Mouse (Mus musculus): ENCODE data around the gene Mcrs1. TPM values are rescaled to one million over a fixed set of nuclear protein-coding genes. Genes with fewer than 3 reads are reported as not detected.

The Mcrs1 gene
- polyA plus RNA-seq (2016; fragmentation: Nextera tagmentation; extraction: Ambion mirVana) = 180 and 190 TPM in 2 replicates

GRCm38 (mm10) chr15:99251626-99252380 lies at the start of gene Mcrs1:
Mcrs1 (minus strand) TSS chr15:99251961.
- H3K36me3 ChIP-seq = peaks cover 34% of the 10 kb centered on the region
- peaks cover 21% of the 10 kb centered on the region for H3K4me1 ChIP-seq
- peak within 1 kb of the TSS; percentile 68 for H3K4me3 ChIP-seq
- WGBS = under 1% methylated on average over 52 of the region's 52 CpGs
- peak within 1 kb of the TSS; percentile 93 for H3K27ac ChIP-seq
- DNase-seq (ENCODE audit: low spot score) = peak; percentile 94
- H3K9me3 ChIP-seq (replicated peaks) = no peaks in the 10 kb centered on the region
- H3K27me3 ChIP-seq (ENCODE audit: low read depth, poor library complexity, severe bottlenecking) = no peaks in the 10 kb centered on the region

GRCm38 (mm10) chr15:99296213-99296612 lies 44.5 kb upstream of the Mcrs1 start:
- Histone ChIP-seq H3K36me3 (peaks cover 17% of the 10 kb centered on the region; the same call in 1 of the 2 replicates), H3K9me3 (replicated peaks) (no peaks in the 10 kb centered on the region), H3K4me1 (peaks cover 18% of the 10 kb centered on the region), H3K4me3 (peak overlapping the region; percentile 70), H3K27ac (0 out of 2 replicates have a peak overlapping the region, but pooled peaks have one; percentile 93), H3K27me3 (ENCODE audit: low read depth, poor library complexity, severe bottlenecking) (no peaks in the 10 kb centered on the region)
- 45% methylated on average over 5 of the region's 5 CpGs for WGBS
- no peak for DNase-seq (ENCODE audit: low spot score)

GRCm38 (mm10) chr15:99295484-99295981 lies 43.8 kb upstream of the Mcrs1 start, which contains the start of gene Fam186b:
Fam186b (minus strand) TSS chr15:99295888.
- 1% methylated on average over 16 of the region's 17 CpGs for WGBS
- peak; percentile 60 for DNase-seq (ENCODE audit: low spot score)

GRCm38 (mm10) chr15:99294813-99295374 lies 43.1 kb upstream of the Mcrs1 start, which contains the start of gene Prpf40b:
Prpf40b (plus strand) TSS chr15:99295087.
- no peaks in the 10 kb centered on the region for H3K9me3 ChIP-seq (replicated peaks)
- H3K36me3 ChIP-seq = peaks cover 6% of the 10 kb centered on the region; the same call in 1 of the 2 replicates
- H3K27me3 ChIP-seq (ENCODE audit: low read depth, poor library complexity, severe bottlenecking) = no peaks in the 10 kb centered on the region
- H3K27ac ChIP-seq = peak within 1 kb of the TSS; percentile 93
- DNase-seq (ENCODE audit: low spot score) = peak; percentile 94
- WGBS = under 1% methylated on average over 64 of the region's 64 CpGs
- H3K4me3 ChIP-seq = peak within 1 kb of the TSS; percentile 70
- H3K4me1 ChIP-seq = peaks cover 18% of the 10 kb centered on the region

More at GRCm38 (mm10) chr15:99295484-99295981, 43.8 kb upstream of the Mcrs1 start, which contains the start of gene Fam186b:
- H3K4me1 ChIP-seq = peaks cover 18% of the 10 kb centered on the region
- peak within 1 kb of the TSS; percentile 93 for H3K27ac ChIP-seq
- peak within 1 kb of the TSS; percentile 70 for H3K4me3 ChIP-seq
- H3K27me3 ChIP-seq (ENCODE audit: low read depth, poor library complexity, severe bottlenecking) = no peaks in the 10 kb centered on the region
- H3K9me3 ChIP-seq (replicated peaks) = no peaks in the 10 kb centered on the region
- peaks cover 13% of the 10 kb centered on the region; the same call in 1 of the 2 replicates for H3K36me3 ChIP-seq

- Histone ChIP-seq H3K27ac (peak overlapping the region; percentile 93), H3K36me3 (peaks cover 2% of the 10 kb centered on the region; the same call in 1 of the 2 replicates), H3K9me3 (replicated peaks) (no peaks in the 10 kb centered on the region), H3K4me3 (peak overlapping the region; percentile 70), H3K27me3 (ENCODE audit: low read depth, poor library complexity, severe bottlenecking) (no peaks in the 10 kb centered on the region), H3K4me1 (peaks cover 18% of the 10 kb centered on the region)
- WGBS = 36% methylated on average over 16 of the region's 16 CpGs
- DNase-seq (ENCODE audit: low spot score) = no peak
Measured at GRCm38 (mm10) chr15:99294287-99294686, 42.5 kb upstream of the Mcrs1 start.

- DNase-seq (ENCODE audit: low spot score) = no peak
- peaks cover 8% of the 10 kb centered on the region for H3K4me1 ChIP-seq
- no peak overlapping the region for H3K4me3 ChIP-seq
- H3K9me3 ChIP-seq (replicated peaks) = no peaks in the 10 kb centered on the region
- no peaks in the 10 kb centered on the region for H3K36me3 ChIP-seq
- no peak overlapping the region for H3K27ac ChIP-seq
- 90% methylated on average over 11 of the region's 11 CpGs for WGBS
- H3K27me3 ChIP-seq (ENCODE audit: low read depth, poor library complexity, severe bottlenecking) = no peaks in the 10 kb centered on the region
Measured at GRCm38 (mm10) chr15:99290586-99290985, 38.8 kb upstream of the Mcrs1 start.

- no peak for DNase-seq (ENCODE audit: low spot score)
- WGBS = 49% methylated on average over 8 of the region's 8 CpGs
- no peaks in the 10 kb centered on the region for H3K36me3 ChIP-seq
- no peak overlapping the region for H3K27ac ChIP-seq
- no peak overlapping the region for H3K4me3 ChIP-seq
- 0 out of 2 replicates have a peak, but pooled peaks cover 3% of the 10 kb centered on the region for H3K27me3 ChIP-seq (ENCODE audit: low read depth, poor library complexity, severe bottlenecking)
- H3K9me3 ChIP-seq (replicated peaks) = no peaks in the 10 kb centered on the region
- H3K4me1 ChIP-seq = peaks cover 10% of the 10 kb centered on the region; the same call in 1 of the 2 replicates
Measured at GRCm38 (mm10) chr15:99285189-99285535, 33.4 kb upstream of the Mcrs1 start.

GRCm38 (mm10) chr15:99284527-99285188 lies 32.9 kb upstream of the Mcrs1 start:
- Histone ChIP-seq H3K27ac (no peak overlapping the region), H3K9me3 (replicated peaks) (no peaks in the 10 kb centered on the region), H3K4me1 (peaks cover 10% of the 10 kb centered on the region; the same call in 1 of the 2 replicates), H3K27me3 (ENCODE audit: low read depth, poor library complexity, severe bottlenecking) (0 out of 2 replicates have a peak, but pooled peaks cover 3% of the 10 kb centered on the region), H3K36me3 (no peaks in the 10 kb centered on the region), H3K4me3 (no peak overlapping the region)
- WGBS = 38% methylated on average over 14 of the region's 14 CpGs
- DNase-seq (ENCODE audit: low spot score) = no peak

GRCm38 (mm10) chr15:99283456-99283855 lies 31.7 kb upstream of the Mcrs1 start:
- WGBS = 68% methylated on average over 10 of the region's 10 CpGs
- Histone ChIP-seq H3K4me3 (no peak overlapping the region), H3K27me3 (ENCODE audit: low read depth, poor library complexity, severe bottlenecking) (0 out of 2 replicates have a peak, but pooled peaks cover 3% of the 10 kb centered on the region), H3K27ac (no peak overlapping the region), H3K4me1 (peaks cover 10% of the 10 kb centered on the region; the same call in 1 of the 2 replicates), H3K36me3 (no peaks in the 10 kb centered on the region), H3K9me3 (replicated peaks) (no peaks in the 10 kb centered on the region)
- no peak for DNase-seq (ENCODE audit: low spot score)

- WGBS = 89% methylated on average over 7 of the region's 7 CpGs
- Histone ChIP-seq H3K36me3 (no peaks in the 10 kb centered on the region), H3K4me3 (no peak overlapping the region), H3K9me3 (replicated peaks) (no peaks in the 10 kb centered on the region), H3K4me1 (no peaks in the 10 kb centered on the region), H3K27me3 (ENCODE audit: low read depth, poor library complexity, severe bottlenecking) (no peaks in the 10 kb centered on the region), H3K27ac (no peak overlapping the region)
- DNase-seq (ENCODE audit: low spot score) = no peak
Measured at GRCm38 (mm10) chr15:99278271-99278670, 26.5 kb upstream of the Mcrs1 start.

- H3K36me3 ChIP-seq = no peaks in the 10 kb centered on the region
- no peak overlapping the region for H3K4me3 ChIP-seq
- H3K27me3 ChIP-seq (ENCODE audit: low read depth, poor library complexity, severe bottlenecking) = no peaks in the 10 kb centered on the region
- no peak overlapping the region for H3K27ac ChIP-seq
- peaks cover 3% of the 10 kb centered on the region; the same call in 1 of the 2 replicates for H3K4me1 ChIP-seq
- no peaks in the 10 kb centered on the region for H3K9me3 ChIP-seq (replicated peaks)
- WGBS = 76% methylated on average over 8 of the region's 8 CpGs
- no peak for DNase-seq (ENCODE audit: low spot score)
Measured at GRCm38 (mm10) chr15:99276095-99276494, 24.3 kb upstream of the Mcrs1 start.

GRCm38 (mm10) chr15:99265679-99266078 lies 13.9 kb upstream of the Mcrs1 start:
- 17% methylated on average over 4 of the region's 4 CpGs for WGBS
- DNase-seq (ENCODE audit: low spot score) = peak; percentile 68

More at GRCm38 (mm10) chr15:99265679-99266078, 13.9 kb upstream of the Mcrs1 start:
- Histone ChIP-seq H3K4me1 (peaks cover 3% of the 10 kb centered on the region), H3K27me3 (ENCODE audit: low read depth, poor library complexity, severe bottlenecking) (no peaks in the 10 kb centered on the region), H3K4me3 (no peak overlapping the region), H3K27ac (no peak overlapping the region), H3K9me3 (replicated peaks) (no peaks in the 10 kb centered on the region), H3K36me3 (no peaks in the 10 kb centered on the region)

Data from limb, embryonic 10.5 days (tissue).